Mouse (Mus musculus): ENCODE data around the gene Phf12. TPM values are rescaled to one million over a fixed set of nuclear protein-coding genes. Genes with fewer than 3 reads are reported as not detected.

The Phf12 gene
- polyA plus RNA-seq, 1 experiment: 21.9 TPM

DNA sequence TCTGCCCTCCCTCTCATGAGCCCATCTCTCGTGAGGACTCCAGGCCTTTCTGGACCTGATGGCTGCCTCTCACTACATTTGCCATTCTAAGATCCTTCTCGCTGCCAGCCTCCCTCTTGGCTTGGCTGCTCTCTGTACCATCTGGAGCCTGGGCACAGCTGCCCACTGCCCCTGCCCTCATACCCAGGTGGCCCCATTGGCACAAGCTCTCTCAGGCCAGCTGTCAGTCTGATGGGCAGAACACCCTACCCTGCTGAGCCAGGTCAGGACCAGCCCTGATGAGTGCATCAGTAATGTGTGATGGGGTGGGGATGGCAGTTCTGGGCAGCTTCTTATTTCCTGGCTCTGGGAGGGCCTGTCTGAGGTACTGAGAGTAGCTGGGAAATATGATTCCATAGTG, 24.3 kb upstream of the Phf12 start:
- Histone ChIP-seq H3ac (ENCODE audit: control insufficient read depth, insufficient read length, low read depth) (no peak overlapping the region), H3K4me3 (ENCODE audit: insufficient read depth, poor library complexity, severe bottlenecking) (no peak overlapping the region), H3K36me3 (ENCODE audit: control insufficient read depth, insufficient read depth) (no peaks in the 10 kb centered on the region), H3K79me2 (ENCODE audit: control insufficient read depth, insufficient read depth) (no peaks in the 10 kb centered on the region), H3K79me3 (ENCODE audit: low read depth) (no peaks in the 10 kb centered on the region), H3K27me3 (ENCODE audit: control insufficient read depth, insufficient read depth, insufficient read length) (peaks cover 73% of the 10 kb centered on the region)
- TF ChIP-seq CEBPB (IDR thresholded peaks at IDR 0.05; ENCODE audit: low read depth) (no peak), CTCF (IDR thresholded peaks at IDR 0.05; ENCODE audit: control insufficient read depth, insufficient read depth, insufficient read length) (no peak), MAX (IDR thresholded peaks at IDR 0.05) (no peak), MYOG (IDR thresholded peaks at IDR 0.05; ENCODE audit: control insufficient read depth, extremely low read depth, insufficient read length) (no peak), USF1 (IDR thresholded peaks at IDR 0.05; ENCODE audit: low read depth) (no peak), FOSL1 (IDR thresholded peaks at IDR 0.05; ENCODE audit: insufficient read depth, low read length, poor library complexity, severe bottlenecking) (no peak), MYOD1 (IDR thresholded peaks at IDR 0.05; ENCODE audit: control insufficient read depth, insufficient read length, low read depth) (no peak)

DNA sequence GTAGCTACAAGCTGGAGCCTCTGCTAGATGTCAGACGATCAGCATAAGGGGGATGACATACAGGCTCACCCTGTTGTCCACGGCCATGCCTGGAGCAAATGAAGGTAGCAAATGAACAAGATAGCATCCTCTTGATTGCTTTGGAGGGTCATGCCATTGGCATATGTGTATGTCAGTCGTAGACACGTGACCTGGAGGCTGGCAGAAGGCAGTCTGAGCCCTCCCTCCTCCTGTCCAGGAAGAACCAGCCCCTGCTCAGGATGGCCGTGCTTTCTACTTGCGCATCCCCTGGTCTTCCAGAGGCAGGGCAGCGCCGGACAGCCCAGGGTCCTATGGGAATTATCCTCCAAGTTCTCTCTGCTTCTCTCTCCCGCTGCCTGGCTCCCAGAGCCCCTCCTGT, 23.6 kb upstream of the Phf12 start:
- no peaks in the 10 kb centered on the region for H3K36me3 ChIP-seq (ENCODE audit: control insufficient read depth, insufficient read depth)
- H3K4me3 ChIP-seq (ENCODE audit: insufficient read depth, poor library complexity, severe bottlenecking): no peak overlapping the region
- peaks cover 66% of the 10 kb centered on the region for H3K27me3 ChIP-seq (ENCODE audit: control insufficient read depth, insufficient read depth, insufficient read length)
- no peaks in the 10 kb centered on the region for H3K79me3 ChIP-seq (ENCODE audit: low read depth)
- TF ChIP-seq USF1 (IDR thresholded peaks at IDR 0.05; ENCODE audit: low read depth) (peak; percentile 62), MYOD1 (IDR thresholded peaks at IDR 0.05; ENCODE audit: control insufficient read depth, insufficient read length, low read depth) (no peak)
- no peaks in the 10 kb centered on the region for H3K79me2 ChIP-seq (ENCODE audit: control insufficient read depth, insufficient read depth)
- no peak overlapping the region for H3ac ChIP-seq (ENCODE audit: control insufficient read depth, insufficient read length, low read depth)

GRCm38 (mm10) chr11:77960199-77960598, 22.4 kb upstream of the Phf12 start:
- Histone ChIP-seq H3K4me3 (ENCODE audit: insufficient read depth, poor library complexity, severe bottlenecking) (no peak overlapping the region), H3ac (ENCODE audit: control insufficient read depth, insufficient read length, low read depth) (no peak overlapping the region), H3K79me3 (ENCODE audit: low read depth) (no peaks in the 10 kb centered on the region), H3K79me2 (ENCODE audit: control insufficient read depth, insufficient read depth) (no peaks in the 10 kb centered on the region), H3K27me3 (ENCODE audit: control insufficient read depth, insufficient read depth, insufficient read length) (peaks cover 58% of the 10 kb centered on the region), H3K36me3 (ENCODE audit: control insufficient read depth, insufficient read depth) (no peaks in the 10 kb centered on the region)
- TF ChIP-seq MYOG (IDR thresholded peaks at IDR 0.05; ENCODE audit: control insufficient read depth, extremely low read depth, insufficient read length) (no peak), CEBPB (IDR thresholded peaks at IDR 0.05; ENCODE audit: low read depth) (no peak), FOSL1 (IDR thresholded peaks at IDR 0.05; ENCODE audit: insufficient read depth, low read length, poor library complexity, severe bottlenecking) (no peak), MAX (IDR thresholded peaks at IDR 0.05) (no peak), CTCF (IDR thresholded peaks at IDR 0.05; ENCODE audit: control insufficient read depth, insufficient read depth, insufficient read length) (no peak), USF1 (IDR thresholded peaks at IDR 0.05; ENCODE audit: low read depth) (no peak)

- H3K4me3 ChIP-seq (ENCODE audit: insufficient read depth, poor library complexity, severe bottlenecking): no peak overlapping the region
- no peaks in the 10 kb centered on the region for H3K36me3 ChIP-seq (ENCODE audit: control insufficient read depth, insufficient read depth)
- TF ChIP-seq MYOG (IDR thresholded peaks at IDR 0.05; ENCODE audit: control insufficient read depth, extremely low read depth, insufficient read length) (no peak), MYOD1 (IDR thresholded peaks at IDR 0.05; ENCODE audit: control insufficient read depth, insufficient read length, low read depth) (no peak), USF1 (IDR thresholded peaks at IDR 0.05; ENCODE audit: low read depth) (no peak), CTCF (IDR thresholded peaks at IDR 0.05; ENCODE audit: control insufficient read depth, insufficient read depth, insufficient read length) (no peak), CEBPB (IDR thresholded peaks at IDR 0.05; ENCODE audit: low read depth) (no peak), MAX (IDR thresholded peaks at IDR 0.05) (no peak), FOSL1 (IDR thresholded peaks at IDR 0.05; ENCODE audit: insufficient read depth, low read length, poor library complexity, severe bottlenecking) (no peak)
- no peak overlapping the region for H3ac ChIP-seq (ENCODE audit: control insufficient read depth, insufficient read length, low read depth)
- H3K79me2 ChIP-seq (ENCODE audit: control insufficient read depth, insufficient read depth): no peaks in the 10 kb centered on the region
- H3K79me3 ChIP-seq (ENCODE audit: low read depth): no peaks in the 10 kb centered on the region
- peaks cover 56% of the 10 kb centered on the region for H3K27me3 ChIP-seq (ENCODE audit: control insufficient read depth, insufficient read depth, insufficient read length)
Measured at GRCm38 (mm10) chr11:77960898-77961297, 21.7 kb upstream of the Phf12 start.

DNA sequence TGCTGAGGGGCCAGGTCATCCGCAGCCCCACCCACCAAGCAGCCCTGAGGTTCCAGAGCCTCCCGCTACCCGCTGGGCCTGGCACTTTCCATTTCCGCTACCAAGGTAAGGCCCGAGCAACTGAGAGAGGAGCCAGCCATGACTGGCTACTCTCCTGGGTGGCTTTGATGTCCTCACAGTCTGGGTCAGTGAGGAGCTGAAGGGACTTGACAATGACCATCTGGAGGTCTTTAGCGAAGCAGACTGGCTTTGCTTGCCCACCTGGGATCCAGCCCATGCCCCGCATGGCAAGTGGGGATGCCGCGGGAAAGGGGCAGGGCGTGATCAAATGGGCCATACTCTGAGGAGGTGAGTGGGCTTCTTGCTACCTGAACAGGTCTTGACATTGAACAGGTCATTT, 19.6 kb upstream of the Phf12 start:
- peaks cover 41% of the 10 kb centered on the region for H3K27me3 ChIP-seq (ENCODE audit: control insufficient read depth, insufficient read depth, insufficient read length)
- no peaks in the 10 kb centered on the region for H3K79me2 ChIP-seq (ENCODE audit: control insufficient read depth, insufficient read depth)
- no peak overlapping the region for H3K4me3 ChIP-seq (ENCODE audit: insufficient read depth, poor library complexity, severe bottlenecking)
- H3K79me3 ChIP-seq (ENCODE audit: low read depth): no peaks in the 10 kb centered on the region
- no peak overlapping the region for H3ac ChIP-seq (ENCODE audit: control insufficient read depth, insufficient read length, low read depth)
- TF ChIP-seq CEBPB (IDR thresholded peaks at IDR 0.05; ENCODE audit: low read depth) (no peak), FOSL1 (IDR thresholded peaks at IDR 0.05; ENCODE audit: insufficient read depth, low read length, poor library complexity, severe bottlenecking) (no peak), MAX (IDR thresholded peaks at IDR 0.05) (no peak), MYOD1 (IDR thresholded peaks at IDR 0.05; ENCODE audit: control insufficient read depth, insufficient read length, low read depth) (no peak), CTCF (IDR thresholded peaks at IDR 0.05; ENCODE audit: control insufficient read depth, insufficient read depth, insufficient read length) (no peak), USF1 (IDR thresholded peaks at IDR 0.05; ENCODE audit: low read depth) (no peak), MYOG (IDR thresholded peaks at IDR 0.05; ENCODE audit: control insufficient read depth, extremely low read depth, insufficient read length) (no peak)
- no peaks in the 10 kb centered on the region for H3K36me3 ChIP-seq (ENCODE audit: control insufficient read depth, insufficient read depth)

DNA sequence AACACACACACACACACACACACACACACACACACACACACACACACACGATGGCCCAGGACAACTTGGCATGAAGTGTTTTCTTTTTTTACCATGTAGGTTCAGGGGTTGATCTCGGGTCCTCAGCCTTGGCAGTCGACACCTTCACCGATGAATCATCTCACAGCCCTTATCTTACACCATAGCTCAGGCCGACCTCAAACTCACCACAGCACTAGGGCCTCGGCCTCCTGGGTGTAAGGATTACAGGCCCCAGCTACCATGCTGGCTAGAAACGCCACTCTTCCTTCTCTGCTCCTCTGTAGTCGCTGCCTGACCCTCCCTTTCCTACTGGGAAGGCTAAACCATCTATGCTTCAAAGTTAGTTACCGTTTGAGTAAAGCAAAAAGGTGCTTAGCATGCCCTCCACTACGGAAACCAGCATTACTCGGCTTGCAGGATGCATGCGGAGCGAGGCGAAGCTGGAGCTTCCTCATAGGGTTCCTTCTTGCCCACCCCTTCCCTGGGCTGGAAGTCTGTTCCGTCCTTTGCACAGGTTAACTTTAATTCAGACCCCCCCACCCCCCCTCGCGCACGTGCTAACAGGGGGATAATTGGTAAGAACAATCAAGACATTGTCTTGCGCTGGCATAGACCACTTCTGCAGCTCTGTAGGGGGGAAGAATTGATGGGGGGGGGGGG, 18.0 kb upstream of the Phf12 start:
- H3ac ChIP-seq (ENCODE audit: control insufficient read depth, insufficient read length, low read depth): no peak overlapping the region
- no peaks in the 10 kb centered on the region for H3K79me3 ChIP-seq (ENCODE audit: low read depth)
- TF ChIP-seq CEBPB (IDR thresholded peaks at IDR 0.05; ENCODE audit: low read depth) (no peak), FOSL1 (IDR thresholded peaks at IDR 0.05; ENCODE audit: insufficient read depth, low read length, poor library complexity, severe bottlenecking) (peak; percentile 4)
- H3K27me3 ChIP-seq (ENCODE audit: control insufficient read depth, insufficient read depth, insufficient read length): peaks cover 32% of the 10 kb centered on the region
- no peak overlapping the region for H3K4me3 ChIP-seq (ENCODE audit: insufficient read depth, poor library complexity, severe bottlenecking)
- no peaks in the 10 kb centered on the region for H3K36me3 ChIP-seq (ENCODE audit: control insufficient read depth, insufficient read depth)
- H3K79me2 ChIP-seq (ENCODE audit: control insufficient read depth, insufficient read depth): no peaks in the 10 kb centered on the region
